Mouse (Mus musculus): ENCODE data around the gene Gm10277.

DNA sequence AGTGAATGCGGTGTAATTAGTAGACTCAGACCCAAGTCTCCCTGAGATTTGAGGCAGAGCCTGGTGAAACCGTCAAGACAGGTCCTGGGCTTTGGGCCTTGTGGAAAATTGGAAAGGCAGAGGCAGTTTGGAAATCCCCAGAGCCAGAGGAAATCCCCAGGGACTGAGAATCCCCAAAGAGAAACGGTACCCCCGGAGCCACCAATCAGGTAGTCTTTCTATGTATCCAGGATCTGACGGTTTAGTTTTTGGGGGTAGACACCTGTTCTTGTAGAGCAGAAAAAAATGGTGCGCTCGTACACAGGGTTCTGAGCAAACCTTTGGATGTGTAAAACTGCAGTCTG, 5.0 kb upstream of the Gm10277 start:
- no peak for TF ChIP-seq TAL1 (IDR thresholded peaks at IDR 0.05; ENCODE audit: low read length)
- TF ChIP-seq GATA1 (IDR thresholded peaks at IDR 0.05; ENCODE audit: low read length), result no peak

All from erythroblast, embryonic 14.5 days (primary cell).